Mouse (Mus musculus) G1E-ER4 (cell line): ENCODE measurements around the gene Insl3. TPM values are rescaled to one million over a fixed set of nuclear protein-coding genes. Genes with fewer than 3 reads are reported as not detected.

ENCODE experiments used
- GATA1 ChIP-seq: IDR thresholded peaks from one replicate; pipeline ENCODE4 v1.8.0; 2012; ENCODE audit warnings: low read length, inconsistent platforms
- polyA plus RNA-seq: library from polyadenylated mRNA; stranded (reverse); fragments of >175 nt; gene quantifications from 2 replicates; pipeline ENCODE4 v1.2.3, GENCODE M21; 2012

Insl3 gene
- 4.6 and 5.5 TPM in 2 replicates for polyA plus RNA-seq

- TF ChIP-seq GATA1 = no peak
These were observed at the start of gene Insl3 for GRCm38 (mm10) chr8:71689028-71689427. Gene Insl3, plus strand, starts transcription at chr8:71689214.

GRCm38 (mm10) chr8:71639318-71639717, 49.7 kb upstream of the Insl3 start:
- TF ChIP-seq GATA1 = no peak

DNA sequence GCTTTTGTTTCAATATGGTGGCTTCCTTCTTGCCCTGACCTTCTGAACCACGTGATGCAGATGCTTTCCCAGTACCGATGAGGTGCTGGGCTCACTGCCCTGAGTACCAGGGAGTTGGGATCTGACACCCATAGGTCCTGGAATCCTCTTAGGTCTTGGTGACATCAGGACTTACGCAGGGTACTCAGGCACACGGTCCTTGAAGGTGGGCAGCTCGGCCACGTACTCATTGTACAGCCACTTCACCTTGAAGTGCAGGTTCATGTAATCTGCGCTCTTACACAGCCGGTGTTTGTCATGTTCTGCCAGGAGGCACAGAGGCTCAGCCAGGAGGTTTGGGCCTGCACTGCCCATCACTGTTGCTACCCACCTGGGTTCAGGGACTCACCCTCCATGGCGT, 43.5 kb upstream of the Insl3 start:
- no peak for TF ChIP-seq GATA1

GRCm38 (mm10) chr8:71654600-71654999, 34.4 kb upstream of the Insl3 start:
- TF ChIP-seq GATA1 = no peak

GRCm38 (mm10) chr8:71657816-71658215, 31.2 kb upstream of the Insl3 start:
- TF ChIP-seq GATA1 = no peak

- TF ChIP-seq GATA1 = no peak
These were observed 30.4 kb upstream of the Insl3 start for GRCm38 (mm10) chr8:71658515-71659049.

DNA sequence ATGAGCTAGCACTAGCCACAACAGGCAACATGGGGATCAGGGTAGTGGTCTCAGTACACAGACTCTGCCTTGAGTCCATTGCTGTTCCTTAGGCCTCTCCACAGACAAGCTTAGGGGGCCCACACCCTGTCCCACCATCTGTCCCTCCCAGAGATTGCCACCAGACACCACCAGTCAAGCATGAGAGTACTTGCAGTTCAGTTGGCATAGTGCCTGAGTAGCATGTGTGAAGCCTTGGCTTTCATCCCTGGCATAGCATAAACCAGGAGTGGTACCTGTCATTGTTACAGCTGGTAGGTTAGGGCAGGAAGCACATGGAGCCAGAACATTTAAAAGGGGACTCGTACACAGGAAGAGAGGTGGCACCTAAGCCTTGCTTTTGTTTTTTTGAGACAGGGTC, 29.3 kb upstream of the Insl3 start:
- no peak for TF ChIP-seq GATA1

DNA sequence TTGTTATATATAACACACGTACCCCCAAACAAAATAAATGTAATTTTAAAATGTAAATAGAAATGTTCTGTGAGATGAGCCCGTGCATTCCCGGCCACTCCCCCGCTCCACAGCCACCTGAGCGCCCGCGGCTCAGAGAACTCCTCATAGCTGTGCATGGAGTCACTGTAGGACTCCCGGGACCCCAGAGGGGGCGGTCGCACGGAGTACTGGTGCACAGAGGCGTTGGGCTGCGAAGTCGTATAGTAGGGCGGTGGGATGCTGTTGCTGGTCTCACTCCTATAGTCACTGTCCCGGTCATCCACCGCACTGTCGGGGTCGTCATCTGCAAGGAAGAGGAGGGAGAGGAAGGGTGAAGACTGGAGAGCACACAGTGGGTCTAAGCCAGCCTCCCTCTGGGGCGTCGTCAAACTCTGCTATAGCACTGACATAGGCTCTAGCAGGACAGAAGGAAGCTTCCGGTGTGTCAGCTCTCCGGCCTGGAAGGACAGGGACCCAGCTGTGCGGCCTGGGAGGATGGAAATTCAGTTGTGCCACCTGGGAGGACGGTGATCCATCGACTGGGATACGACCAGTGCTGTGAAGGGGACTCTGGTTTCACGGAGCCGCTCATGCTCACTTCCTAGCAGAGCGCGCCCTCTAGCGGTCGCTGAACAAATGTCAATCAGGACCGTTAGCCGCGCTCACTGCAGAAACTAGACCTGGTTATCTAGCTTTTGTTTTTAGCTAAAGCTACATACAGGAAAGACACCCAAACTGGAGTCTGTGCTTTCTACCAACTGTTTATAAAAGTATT, 28.5 kb upstream of the Insl3 start:
- no peak for TF ChIP-seq GATA1

DNA sequence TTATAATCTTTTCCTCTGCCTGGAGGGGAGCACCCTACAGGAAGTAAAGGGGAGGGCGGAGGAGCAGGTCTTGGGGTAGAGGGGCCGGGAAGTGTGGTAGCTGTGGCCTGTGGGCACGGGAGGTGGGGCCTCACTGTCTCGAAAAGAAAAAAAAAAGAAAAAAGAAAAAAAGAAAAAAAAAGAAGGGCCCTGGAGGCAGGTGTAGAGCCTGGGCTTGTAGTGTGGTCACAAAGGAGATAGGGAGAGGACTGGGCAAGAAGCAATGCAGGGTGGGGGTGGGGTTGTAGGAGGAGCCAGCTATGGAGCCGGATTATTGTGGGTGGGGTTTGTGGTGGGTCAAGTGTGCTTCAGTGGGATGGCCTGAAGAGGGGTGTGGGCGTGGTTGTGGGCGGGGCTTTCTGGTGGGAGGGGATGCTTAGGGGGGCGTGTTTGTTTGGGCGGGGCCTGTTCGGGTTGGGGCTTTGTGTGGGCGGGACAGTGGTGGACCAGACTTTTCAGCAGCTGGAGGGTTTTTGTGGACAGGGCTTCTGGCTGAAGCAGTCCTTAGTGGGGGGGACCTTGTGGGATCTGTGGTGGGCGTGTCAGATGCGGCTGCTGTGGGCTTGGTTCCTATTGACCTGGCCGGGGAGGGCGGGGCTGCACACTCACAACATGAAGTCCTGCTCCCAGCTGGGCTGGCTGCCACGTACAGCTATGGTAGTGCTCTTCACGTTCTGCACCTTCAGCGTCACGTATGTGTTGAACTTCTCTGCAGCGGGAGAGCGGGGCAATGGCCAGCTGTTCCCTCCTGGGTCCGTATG, 23.5 kb upstream of the Insl3 start:
- no peak for TF ChIP-seq GATA1

DNA sequence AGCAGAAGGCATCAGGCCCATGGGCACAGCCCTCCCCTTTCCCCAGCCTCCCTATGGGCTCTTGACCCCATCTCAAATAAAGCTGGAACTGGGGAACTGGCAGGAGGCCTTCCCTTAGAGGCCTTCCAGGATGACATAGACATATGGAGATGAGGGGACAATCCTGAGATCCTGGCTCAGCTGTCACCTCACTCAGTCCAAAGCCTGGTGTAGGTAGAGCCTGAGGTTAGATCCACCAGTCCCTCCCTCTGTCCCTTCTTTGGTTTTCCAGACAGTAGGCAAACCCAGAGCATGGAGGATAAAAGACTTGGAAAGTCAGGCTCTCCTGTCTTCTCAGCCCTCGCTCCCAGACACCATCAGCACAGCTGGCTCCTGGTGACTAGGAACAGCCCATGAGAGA, 22.2 kb upstream of the Insl3 start:
- no peak for TF ChIP-seq GATA1

- TF ChIP-seq GATA1 = no peak
These were observed 21.8 kb upstream of the Insl3 start for GRCm38 (mm10) chr8:71667256-71667655.

GRCm38 (mm10) chr8:71668220-71668975, 20.6 kb upstream of the Insl3 start:
- TF ChIP-seq GATA1 = no peak

- TF ChIP-seq GATA1 = no peak
These were observed 18.8 kb upstream of the Insl3 start for GRCm38 (mm10) chr8:71670198-71670597.

- no peak for TF ChIP-seq GATA1
These were observed 18.1 kb upstream of the Insl3 start for GRCm38 (mm10) chr8:71670621-71671548.

DNA sequence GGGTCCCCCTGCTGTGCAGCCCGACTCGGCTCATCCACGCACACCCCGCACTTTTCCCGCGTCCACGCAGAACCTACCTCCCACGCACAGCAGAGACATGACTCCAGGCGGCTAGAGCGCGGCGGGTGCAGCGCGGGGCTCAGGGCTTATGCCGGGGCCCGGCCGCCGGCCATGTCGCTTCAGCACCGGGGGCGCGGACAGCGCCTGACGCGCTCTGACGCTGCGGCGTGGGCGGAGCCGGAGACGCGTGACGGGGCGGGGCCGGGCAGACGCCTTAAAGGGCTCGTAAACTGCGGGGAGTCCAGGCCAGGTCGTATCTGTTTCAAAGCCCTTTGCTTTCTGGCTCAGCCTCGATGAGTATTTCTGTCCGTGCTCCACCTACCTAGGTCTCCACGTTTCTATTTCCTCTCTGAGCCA, 17.5 kb upstream of the Insl3 start, which contains the start of gene Unc13a:
Gene Unc13a (minus strand): TSS at position 209 of the 417 bp plus-strand sequence.
- no peak for TF ChIP-seq GATA1
